Mouse (Mus musculus) heart, postnatal 0 days (tissue): Measurements from ENCODE around the gene Tspear. TPM values are rescaled to one million over a fixed set of nuclear protein-coding genes. Genes with fewer than 3 reads are reported as not detected.

Experiments used
- ATAC-seq: fragments of 200-750 bp; cut with Nextera tagmentation; 2 replicates; pipeline ENCODE4 v1.8.0; 2017; ENCODE audit warnings: low read depth, moderate number of reproducible peaks, moderate library complexity; ENCODE audit not compliant: insufficient read depth
- DNase-seq: peaks from one replicate; pipeline ENCODE4 v3.0.0-alpha.2; 2016; ENCODE audit warnings: low spot score
- H3K27ac ChIP-seq: fragments of 300-500 bp; sonication (generic); 2 replicates; pipeline ENCODE4 v1.5.1; 2014; ENCODE audit warnings: low read depth, mild to moderate bottlenecking
- H3K27me3 ChIP-seq: fragments of 300-500 bp; sonication (generic); 2 replicates; pipeline ENCODE4 v1.6.1; 2014; ENCODE audit warnings: low read length, mixed read lengths; ENCODE audit not compliant: control insufficient read depth, insufficient read depth
- H3K36me3 ChIP-seq: fragments of 300-500 bp; sonication (generic); replicated peaks from 2 replicates; pipeline ENCODE4 v1.6.1; 2014; ENCODE audit warnings: low read length, mixed read lengths; ENCODE audit not compliant: control insufficient read depth, insufficient read depth
- H3K4me1 ChIP-seq: fragments of 300-500 bp; sonication (generic); 2 replicates; pipeline ENCODE4 v1.6.1; 2014; ENCODE audit warnings: antibody characterized with exemption; ENCODE audit not compliant: control insufficient read depth, insufficient read depth
- H3K4me2 ChIP-seq: fragments of 300-500 bp; sonication (generic); 2 replicates; pipeline ENCODE4 v1.6.1; 2014; ENCODE audit warnings: low read depth, mild to moderate bottlenecking, low read length, moderate library complexity
- H3K4me3 ChIP-seq: fragments of 300-500 bp; sonication (generic); 2 replicates; pipeline ENCODE4 v1.5.1; 2014; ENCODE audit warnings: low read depth, low read length
- H3K9ac ChIP-seq: fragments of 300-500 bp; sonication (generic); replicated peaks from 2 replicates; pipeline ENCODE4 v1.6.1; 2014; ENCODE audit warnings: low read depth, low read length, mixed read lengths
- H3K9me3 ChIP-seq: fragments of 300-500 bp; sonication (generic); replicated peaks from 2 replicates; pipeline ENCODE4 v1.6.1; 2016; ENCODE audit warnings: low read length; ENCODE audit not compliant: control insufficient read depth
- CTCF ChIP-seq: IDR thresholded peaks from 2 replicates; pipeline ENCODE4 v1.5.1; 2016; ENCODE audit warnings: antibody characterized with exemption, control low read depth, low read depth
- EP300 ChIP-seq: IDR thresholded peaks from 2 replicates; pipeline ENCODE4 v1.6.1; 2016; ENCODE audit warnings: antibody characterized with exemption, low read depth
- WGBS: fragments of 180-500 bp; shearing (Covaris S2); extraction: QIAGEN DNeasy Blood & Tissue Kit; methylation state at CpG from one replicate; pipeline ENCODE4 v1.1.7; 2014; 5-methylcytosine and 5-hydroxymethylcytosine counted together
- polyA plus RNA-seq: library from polyadenylated mRNA; unstranded; fragments of >200 nt; fragmentation: Nextera tagmentation; extraction: Ambion mirVana; gene quantifications from 2 replicates; pipeline ENCODE4 v1.2.1, GENCODE M21; 2015
- total RNA-seq: library from RNA; depleted of rRNA; stranded (reverse); fragments of >200 nt; gene quantifications from 2 replicates; pipeline ENCODE4 v1.2.3, GENCODE M21; 2014; ENCODE audit warnings: low replicate concordance

The Tspear gene
- total and polyA plus RNA-seq, 2 experiments from 2014 or later = 1.1 TPM; not detected in 1

GRCm38 (mm10) chr10:77667402-77667801 lies 19.0 kb upstream of the Tspear start:
- 59% methylated on average over 4 of the region's 4 CpGs for WGBS
- H3K4me2 ChIP-seq = no peak overlapping the region
- no peak for DNase-seq

GRCm38 (mm10) chr10:77670710-77671109 lies 15.7 kb upstream of the Tspear start:
- Histone ChIP-seq H3K4me1 (no peaks in the 10 kb centered on the region), H3K27ac (no peak overlapping the region), H3K4me2 (no peak overlapping the region), H3K4me3 (no peak overlapping the region), H3K27me3 (peaks cover 11% of the 10 kb centered on the region; the same call in 1 of the 2 replicates), H3K36me3 (no peaks in the 10 kb centered on the region), H3K9ac (no peak overlapping the region), H3K9me3 (no peaks in the 10 kb centered on the region)
- ATAC-seq (no peak), DNase-seq (no peak)
- TF ChIP-seq CTCF (no peak), EP300 (no peak)
- WGBS = 81% methylated on average over 4 of the region's 4 CpGs

More at GRCm38 (mm10) chr10:77667402-77667801, 19.0 kb upstream of the Tspear start:
- Histone ChIP-seq H3K27ac (no peak overlapping the region), H3K4me3 (no peak overlapping the region), H3K27me3 (no peaks in the 10 kb centered on the region), H3K36me3 (no peaks in the 10 kb centered on the region), H3K4me1 (no peaks in the 10 kb centered on the region), H3K9ac (no peak overlapping the region), H3K9me3 (no peaks in the 10 kb centered on the region)
- no peak for TF ChIP-seq CTCF
- no peak for TF ChIP-seq EP300
- no peak for ATAC-seq

- Histone ChIP-seq H3K27ac (no peak overlapping the region), H3K4me2 (no peak overlapping the region), H3K9ac (no peak overlapping the region), H3K9me3 (no peaks in the 10 kb centered on the region), H3K4me1 (no peaks in the 10 kb centered on the region), H3K36me3 (no peaks in the 10 kb centered on the region), H3K27me3 (peaks cover 11% of the 10 kb centered on the region; the same call in 1 of the 2 replicates), H3K4me3 (no peak overlapping the region)
- TF ChIP-seq CTCF = no peak
- no peak for TF ChIP-seq EP300
- 13% methylated on average over 4 of the region's 4 CpGs for WGBS
- ATAC-seq = no peak
- DNase-seq = no peak
Measured at GRCm38 (mm10) chr10:77671519-77671918, 14.8 kb upstream of the Tspear start.

- TF ChIP-seq EP300 = no peak
- TF ChIP-seq CTCF = no peak
- no peak overlapping the region for H3K27ac ChIP-seq
- no peak overlapping the region for H3K4me3 ChIP-seq
- no peaks in the 10 kb centered on the region for H3K4me1 ChIP-seq
- H3K4me2 ChIP-seq = no peak overlapping the region
- 50% methylated on average over 13 of the region's 13 CpGs for WGBS
- H3K27me3 ChIP-seq = peaks cover 33% of the 10 kb centered on the region
- no peaks in the 10 kb centered on the region for H3K36me3 ChIP-seq
- H3K9ac ChIP-seq = no peak overlapping the region
- H3K9me3 ChIP-seq = no peaks in the 10 kb centered on the region
- ATAC-seq (no peak), DNase-seq (no peak)
Measured at GRCm38 (mm10) chr10:77673765-77674164, 12.6 kb upstream of the Tspear start.

- Histone ChIP-seq H3K9ac (no peak overlapping the region), H3K27me3 (peaks cover 36% of the 10 kb centered on the region), H3K27ac (no peak overlapping the region), H3K4me3 (peak overlapping the region; percentile 18), H3K4me2 (peak overlapping the region; percentile 39; the same call in 1 of the 2 replicates), H3K9me3 (no peaks in the 10 kb centered on the region), H3K4me1 (no peaks in the 10 kb centered on the region), H3K36me3 (no peaks in the 10 kb centered on the region)
- no peak for DNase-seq
- WGBS = 0% methylated on average over 28 of the region's 35 CpGs
- no peak for TF ChIP-seq CTCF
- TF ChIP-seq EP300 = no peak
- ATAC-seq = no peak
Measured at GRCm38 (mm10) chr10:77677562-77677961, 8.8 kb upstream of the Tspear start.

GRCm38 (mm10) chr10:77682994-77683393 lies 3.4 kb upstream of the Tspear start:
- no peaks in the 10 kb centered on the region for H3K36me3 ChIP-seq
- no peak overlapping the region for H3K27ac ChIP-seq
- no peak for DNase-seq
- no peaks in the 10 kb centered on the region for H3K9me3 ChIP-seq
- H3K9ac ChIP-seq = no peak overlapping the region
- no peak for ATAC-seq
- H3K4me1 ChIP-seq = 0 out of 2 replicates have a peak, but pooled peaks cover 4% of the 10 kb centered on the region
- WGBS = 59% methylated on average over 7 of the region's 7 CpGs
- H3K4me3 ChIP-seq = no peak overlapping the region
- H3K4me2 ChIP-seq = no peak overlapping the region
- peaks cover 54% of the 10 kb centered on the region for H3K27me3 ChIP-seq
- TF ChIP-seq EP300 (no peak), CTCF (no peak)
